Mouse (Mus musculus): ENCODE measurements around the gene A830018L16Rik.
"Not testable (repeated sequence)": the region's sequence is repeated elsewhere in the genome, so short reads cannot be mapped to it uniquely, and the experiment has no call there.

The A830018L16Rik gene

GRCm38 (mm10) chr1:11990011-11990410 is 576.1 kb downstream of the A830018L16Rik start:
- DNase-seq (ENCODE audit: extremely low read depth, insufficient read length, low spot score) = no peak

- no peak for DNase-seq (ENCODE audit: extremely low read depth, insufficient read length, low spot score)
Measured at GRCm38 (mm10) chr1:11996297-11996878, 582.5 kb downstream of the A830018L16Rik start.

DNA sequence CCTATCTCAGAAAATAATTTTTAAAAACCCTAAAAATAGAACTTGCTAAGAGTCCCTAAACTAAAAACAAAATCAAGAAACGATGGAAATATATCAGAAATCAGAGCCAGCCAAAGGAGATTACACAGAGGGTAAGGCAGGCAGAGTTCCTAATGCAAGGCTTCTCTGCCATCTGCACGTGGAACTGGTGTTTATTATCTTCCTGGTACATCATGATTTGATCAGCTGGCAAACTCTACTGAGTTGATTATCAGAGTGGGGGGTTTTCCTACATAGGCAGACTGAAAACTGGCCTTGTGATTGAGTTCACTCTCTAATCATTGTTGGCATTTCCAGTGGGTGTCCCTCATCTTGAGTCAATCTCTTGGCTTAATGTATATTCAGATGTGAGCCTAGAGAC is 583.7 kb downstream of the A830018L16Rik start:
- DNase-seq (ENCODE audit: extremely low read depth, insufficient read length, low spot score) = no peak

- DNase-seq (ENCODE audit: extremely low read depth, insufficient read length, low spot score) = no peak
Measured at GRCm38 (mm10) chr1:12000557-12000956, 586.7 kb downstream of the A830018L16Rik start.

DNA sequence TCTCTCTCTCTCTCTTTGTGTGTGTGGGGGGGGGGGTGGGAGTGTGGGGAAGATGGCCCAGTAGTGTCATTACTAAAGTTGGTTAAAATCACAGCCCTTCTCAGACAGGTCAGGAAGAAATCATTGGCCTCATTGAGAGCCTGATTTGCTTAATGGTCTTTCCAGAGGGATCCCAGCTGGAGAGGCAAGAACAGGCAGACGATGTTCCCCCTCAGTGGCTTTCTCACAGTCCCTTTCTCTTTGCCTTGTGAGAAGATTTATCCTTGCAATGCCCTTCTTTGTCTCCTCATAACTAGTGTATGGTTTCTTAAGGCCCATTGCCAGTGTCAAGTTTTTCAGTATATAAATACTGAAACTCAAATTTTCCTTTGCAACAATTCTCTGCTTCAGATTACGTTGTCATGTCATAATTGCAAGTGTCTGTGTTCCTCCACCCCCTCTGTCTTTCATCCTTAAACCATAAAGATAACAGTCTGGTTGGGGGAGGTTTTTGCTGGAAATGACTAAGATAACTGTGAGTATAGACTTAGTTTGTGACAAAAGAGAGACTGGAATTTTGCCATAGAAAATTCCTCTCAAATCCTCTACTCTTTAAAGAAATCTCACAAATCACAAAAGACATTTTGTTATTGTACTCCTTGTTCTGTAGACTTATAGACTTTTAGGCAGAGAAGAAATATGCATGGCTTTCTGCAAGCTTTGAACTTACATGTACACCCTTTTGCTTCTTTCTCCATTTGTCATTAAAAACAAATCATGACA is 595.1 kb downstream of the A830018L16Rik start:
- no peak for DNase-seq (ENCODE audit: extremely low read depth, insufficient read length, low spot score)

- no peak for DNase-seq (ENCODE audit: extremely low read depth, insufficient read length, low spot score)
Measured at GRCm38 (mm10) chr1:12009551-12009846, 595.6 kb downstream of the A830018L16Rik start.

GRCm38 (mm10) chr1:12010607-12011006 is 596.7 kb downstream of the A830018L16Rik start:
- DNase-seq (ENCODE audit: extremely low read depth, insufficient read length, low spot score) = no peak

GRCm38 (mm10) chr1:12020646-12021045 is 606.7 kb downstream of the A830018L16Rik start:
- not testable (repeated sequence) for DNase-seq (ENCODE audit: extremely low read depth, insufficient read length, low spot score)
